Mouse (Mus musculus): ENCODE measurements around the gene Endou. TPM values are rescaled to one million over a fixed set of nuclear protein-coding genes. Genes with fewer than 3 reads are reported as not detected.

The Endou gene
- total RNA-seq, 2 experiments from 2014 or later: 2.8 to 2.9 TPM

- DNase-seq (ENCODE audit: low spot score in 2 of 2): no peak
- intact Hi-C loops (cut with DNase I): no loop called here
Observed at GRCm38 (mm10) chr15:97738923-97739322, 7.8 kb upstream of the Endou start.

- no peak for DNase-seq (ENCODE audit: low spot score in 2 of 2)
- intact Hi-C loops (cut with DNase I): no loop called here
Observed at GRCm38 (mm10) chr15:97731988-97732387, 849 bp upstream of the Endou start.

- intact Hi-C loops (cut with DNase I): no loop called here
- DNase-seq (ENCODE audit: low spot score in 2 of 2): no peak
Observed at GRCm38 (mm10) chr15:97730365-97730764, 774 bp downstream of the Endou start.

GRCm38 (mm10) chr15:97728804-97729203, 2.3 kb downstream of the Endou start:
- intact Hi-C loops (cut with DNase I): loop anchor here (2.0 kb wide), 1 partner anchor 38 kb away; the partner anchor contains the start of gene Rapgef3
- no peak for DNase-seq (ENCODE audit: low spot score in 2 of 2)

DNA sequence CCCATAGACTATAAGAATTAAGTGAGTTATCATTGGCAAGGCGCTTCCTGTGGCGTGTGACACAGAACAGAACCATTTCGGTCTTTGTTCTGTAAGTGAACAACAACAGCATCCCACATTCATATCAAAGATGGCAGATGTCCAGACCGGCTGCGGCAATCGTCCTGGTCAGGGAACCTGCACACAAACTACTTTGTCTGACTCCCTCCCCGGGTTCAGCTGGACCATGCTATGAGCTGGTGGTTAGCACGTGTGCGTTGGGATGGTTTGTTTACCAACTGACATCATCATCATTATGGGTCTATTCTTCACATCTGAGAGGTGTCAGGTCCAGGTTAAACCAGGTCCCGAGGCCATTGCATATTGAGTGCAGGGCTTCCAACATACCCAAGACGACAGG, 2.7 kb downstream of the Endou start:
- intact Hi-C loops (cut with DNase I): loop anchor here (2.0 kb wide), 1 partner anchor 38 kb away; the partner anchor contains the start of gene Rapgef3
- no peak for DNase-seq (ENCODE audit: low spot score in 2 of 2)

DNA sequence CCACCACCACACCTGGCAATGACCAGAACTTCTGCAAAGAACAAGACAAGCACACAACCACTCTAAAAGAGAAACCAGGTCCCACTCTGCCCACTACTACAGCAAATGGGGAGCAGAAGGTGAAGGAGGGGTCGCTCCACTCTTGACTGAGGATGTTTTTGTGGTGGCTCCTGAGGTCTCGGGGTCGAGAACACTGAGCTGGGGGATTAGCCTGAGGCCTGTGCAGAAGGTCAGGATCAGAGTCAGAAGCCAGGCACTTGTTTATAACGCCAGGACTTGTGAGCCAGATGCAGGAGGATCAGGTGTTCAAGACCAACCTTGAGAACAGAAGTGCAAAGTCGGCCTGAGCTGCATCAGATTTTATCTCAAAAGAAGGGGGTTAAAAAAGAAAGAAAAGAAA, 3.6 kb downstream of the Endou start:
- intact Hi-C loops (cut with DNase I): no loop called here

GRCm38 (mm10) chr15:97727048-97727447, 4.1 kb downstream of the Endou start:
- intact Hi-C loops (cut with DNase I): no loop called here
- DNase-seq (ENCODE audit: low spot score in 2 of 2): no peak

More for the DNA sequence above, 3.6 kb downstream of the Endou start:
- no peak for DNase-seq (ENCODE audit: low spot score in 2 of 2)

GRCm38 (mm10) chr15:97726310-97726709, 4.8 kb downstream of the Endou start:
- DNase-seq (ENCODE audit: low spot score in 2 of 2): no peak
- intact Hi-C loops (cut with DNase I): no loop called here

GRCm38 (mm10) chr15:97725198-97725785, 5.8 kb downstream of the Endou start:
- intact Hi-C loops (cut with DNase I): no loop called here
- DNase-seq (ENCODE audit: low spot score in 2 of 2): no peak

DNA sequence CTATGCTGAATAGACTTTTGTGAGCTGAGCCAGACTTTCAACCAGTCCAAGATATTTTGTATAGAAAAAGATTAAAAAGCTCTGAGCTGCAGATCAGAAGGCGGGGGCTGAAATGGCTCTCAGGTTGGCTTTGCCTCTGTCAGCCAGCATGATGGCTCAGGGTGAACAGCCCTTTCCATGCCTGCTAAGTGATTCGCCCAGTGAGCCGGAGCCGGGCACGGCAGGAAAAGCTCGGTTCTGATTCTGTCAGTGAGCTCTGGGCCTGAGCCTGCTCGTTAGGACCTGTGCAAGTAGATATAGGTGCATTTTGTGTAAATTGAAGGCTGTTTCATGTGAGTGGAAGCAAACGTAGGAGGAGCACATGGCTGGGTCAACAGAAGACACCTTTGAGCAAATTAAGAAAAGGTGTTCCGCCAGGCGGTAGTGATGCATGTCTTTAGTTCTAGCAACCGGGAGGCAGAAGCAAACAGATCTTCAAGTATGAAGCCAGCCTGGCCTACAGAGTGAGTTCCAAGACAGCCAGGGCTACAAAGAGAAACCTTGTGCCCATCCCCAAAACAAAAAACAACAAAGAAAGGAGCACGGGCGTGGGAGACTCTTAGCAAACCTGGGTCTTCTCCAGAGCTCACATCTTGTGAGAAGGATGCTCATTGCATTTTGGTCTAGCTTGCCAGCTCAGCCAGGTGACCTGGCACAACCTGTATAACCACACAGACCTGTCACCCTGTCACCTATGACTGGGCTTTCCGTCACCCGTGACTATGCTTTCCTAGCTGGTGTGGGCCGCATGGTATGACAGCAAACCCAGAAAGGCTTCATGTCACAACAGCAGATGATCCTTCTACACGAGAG, 6.6 kb downstream of the Endou start:
- intact Hi-C loops (cut with DNase I): no loop called here
- no peak for DNase-seq (ENCODE audit: low spot score in 2 of 2)

DNA sequence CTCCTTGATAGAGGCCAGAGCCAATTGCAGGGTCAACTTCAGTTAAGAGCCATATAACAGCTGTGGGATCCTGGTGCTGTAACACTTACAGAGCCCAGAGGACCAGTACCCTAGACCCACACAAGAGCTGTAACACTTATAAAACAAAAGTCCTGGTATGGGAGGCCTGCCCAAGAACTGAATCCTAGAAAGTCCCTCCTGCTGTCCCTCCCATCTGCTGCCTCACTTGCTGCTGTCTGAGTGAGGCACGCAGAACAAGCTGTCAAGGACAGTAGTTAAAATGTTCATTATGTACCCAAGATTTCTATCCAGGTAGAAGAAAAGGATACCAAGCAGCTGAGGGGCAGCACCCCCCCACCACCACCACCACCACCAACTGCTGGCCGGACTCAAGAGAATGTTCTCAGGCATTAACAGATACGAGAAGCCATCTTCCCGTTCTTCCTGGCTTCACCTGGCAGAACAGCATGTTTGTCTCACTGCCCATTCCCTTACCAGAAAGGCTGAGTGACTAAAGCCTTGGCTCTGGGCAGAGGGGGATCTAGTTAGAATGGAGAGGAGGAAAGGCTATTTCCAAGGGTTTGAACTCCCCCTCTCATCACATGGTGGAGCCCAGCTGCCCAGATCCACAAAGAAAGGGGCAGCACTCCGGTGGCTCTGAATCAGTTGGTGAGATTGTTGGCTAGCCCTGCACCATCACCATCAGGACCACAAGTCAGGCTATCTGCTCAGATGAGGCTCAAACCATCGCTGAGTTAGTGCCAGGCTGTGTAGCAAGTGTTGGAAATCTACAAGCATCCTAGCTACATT, 7.4 kb downstream of the Endou start:
- no peak for DNase-seq (ENCODE audit: low spot score in 2 of 2)
- intact Hi-C loops (cut with DNase I): no loop called here

DNA sequence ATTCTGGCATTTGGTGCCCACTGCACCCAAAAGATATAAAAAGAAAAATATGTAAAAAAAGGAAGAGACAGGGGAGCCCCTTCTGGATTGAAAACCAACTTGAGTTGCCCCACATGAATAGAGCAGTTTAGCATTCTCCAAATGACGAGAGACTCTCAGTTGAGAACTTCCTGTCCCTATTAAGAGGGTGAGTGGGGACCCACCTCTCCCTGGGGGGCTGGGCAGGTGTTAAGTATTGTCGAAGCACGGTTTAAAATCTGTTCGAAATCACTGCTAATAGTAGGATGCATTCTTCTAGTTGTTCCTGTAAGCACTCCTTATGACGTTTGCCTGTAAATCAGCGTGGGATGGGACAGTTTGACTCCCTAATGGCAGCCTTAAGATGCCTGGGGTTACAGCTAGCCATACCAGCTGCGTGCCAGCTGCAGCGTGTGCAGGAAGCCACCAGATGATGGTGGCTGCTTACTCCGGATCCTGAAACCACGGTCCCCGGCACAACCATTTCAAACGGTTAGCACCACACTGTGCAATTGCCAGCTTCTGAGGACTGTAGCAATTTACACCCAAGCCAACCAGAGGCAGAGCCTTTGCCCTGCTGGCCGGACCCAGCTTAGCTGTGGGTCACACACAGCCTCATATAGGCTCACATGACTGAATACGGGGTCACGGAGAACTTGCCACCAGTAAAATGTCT, 10.0 kb downstream of the Endou start:
- no peak for DNase-seq (ENCODE audit: low spot score in 2 of 2)
- intact Hi-C loops (cut with DNase I): no loop called here

- intact Hi-C loops (cut with DNase I): no loop called here
- DNase-seq (ENCODE audit: low spot score in 2 of 2): no peak
Observed at GRCm38 (mm10) chr15:97720026-97720675, 11.0 kb downstream of the Endou start.

GRCm38 (mm10) chr15:97719494-97719893, 11.6 kb downstream of the Endou start:
- intact Hi-C loops (cut with DNase I): loop anchor here (2.0 kb wide), 1 partner anchor 129 kb away; no protein-coding TSS in a partner anchor
- DNase-seq (ENCODE audit: low spot score in 2 of 2): no peak

DNA sequence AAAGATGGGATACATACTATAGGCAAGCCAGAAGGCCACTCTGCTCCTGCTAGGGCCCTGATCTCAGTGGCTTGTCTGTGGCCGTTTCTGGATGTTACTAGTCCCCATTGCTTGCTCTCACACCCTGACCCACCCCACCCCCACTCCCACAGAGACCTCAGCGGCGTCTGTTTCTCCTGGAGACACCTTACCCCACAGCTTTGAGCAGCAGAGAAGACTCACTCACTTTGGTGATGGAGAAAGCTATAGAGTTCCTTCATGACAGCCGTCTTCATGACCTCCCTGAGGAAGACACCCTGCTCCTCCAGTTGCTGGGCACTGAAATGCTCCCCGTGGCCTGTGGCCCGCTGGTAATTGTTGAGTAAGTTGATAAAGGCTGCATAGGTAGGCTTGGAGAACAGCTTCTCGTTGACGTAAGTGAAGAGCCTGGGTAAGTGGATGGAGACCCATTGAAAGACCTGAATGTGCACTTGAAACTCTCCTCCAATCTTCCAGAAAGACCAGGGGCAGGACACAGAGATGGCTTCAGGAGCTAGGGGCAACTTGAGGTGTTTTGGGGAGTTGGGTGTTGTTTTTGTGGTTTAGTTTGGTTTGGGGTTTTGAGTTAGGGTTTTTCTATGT, 12.5 kb downstream of the Endou start:
- intact Hi-C loops (cut with DNase I): loop anchor here (2.0 kb wide), 1 partner anchor 130 kb away; no protein-coding TSS in a partner anchor
- DNase-seq (ENCODE audit: low spot score in 2 of 2): no peak

GRCm38 (mm10) chr15:97717861-97718534, 13.1 kb downstream of the Endou start:
- peak in 1 of 2 experiments; percentile 50 for DNase-seq (ENCODE audit: low spot score in 2 of 2)
- intact Hi-C loops (cut with DNase I): loop anchor here (1.0 to 2.0 kb wide), 3 partner anchors 58 to 234 kb away; no protein-coding TSS in a partner anchor

DNA sequence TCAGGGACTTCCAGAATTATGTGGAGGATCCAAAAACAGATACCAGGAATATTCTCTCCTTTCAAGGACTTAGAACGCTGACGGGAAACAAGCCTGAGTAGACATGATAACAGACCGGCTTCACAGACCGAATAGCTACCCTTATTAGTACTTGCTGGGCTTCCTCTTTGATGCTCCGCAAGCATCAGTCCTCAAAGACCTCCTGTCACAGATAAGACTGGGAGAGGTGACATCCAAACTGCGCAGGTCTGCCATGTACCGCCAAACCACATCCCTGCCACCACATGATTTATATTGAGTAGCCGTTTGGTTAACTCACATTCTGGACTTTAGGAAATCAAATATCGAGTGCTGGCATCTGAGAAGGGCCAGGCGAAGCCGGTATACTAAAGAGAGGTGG, 14.4 kb downstream of the Endou start:
- intact Hi-C loops (cut with DNase I): loop anchor here (1.0 kb wide), 2 partner anchors 60 to 236 kb away; no protein-coding TSS in a partner anchor

GRCm38 (mm10) chr15:97715734-97716133, 15.4 kb downstream of the Endou start:
- intact Hi-C loops (cut with DNase I): no loop called here

More for the DNA sequence above, 14.4 kb downstream of the Endou start:
- DNase-seq (ENCODE audit: low spot score in 2 of 2): no peak

More at GRCm38 (mm10) chr15:97715734-97716133, 15.4 kb downstream of the Endou start:
- no peak for DNase-seq (ENCODE audit: low spot score in 2 of 2)

Data from left cerebral cortex, postnatal 36 days (tissue).